Mouse (Mus musculus) lung, adult 2 months (tissue): ENCODE data around the gene Zfp932. TPM values are rescaled to one million over a fixed set of nuclear protein-coding genes. Genes with fewer than 3 reads are reported as not detected.
"Not testable (repeated sequence)": the region's sequence is repeated elsewhere in the genome, so short reads cannot be mapped to it uniquely, and the experiment has no call there.

Experiments
- DNase-seq: peaks from one replicate; pipeline ENCODE4 v3.0.0; 2022
- H3K4me1 ChIP-seq: fragments of 200-500 bp; 2 replicates; pipeline ENCODE4 v1.6.1; 2011; ENCODE audit warnings: low read length; ENCODE audit not compliant: control insufficient read depth, insufficient read depth
- H3K4me3 ChIP-seq: fragments of 200-500 bp; replicated peaks from 2 replicates; pipeline ENCODE3; 2011; ENCODE audit warnings: low read depth, mild to moderate bottlenecking, control low read depth, low read length; ENCODE audit errors: extremely low read depth
- CTCF ChIP-seq: fragments of 200-500 bp; IDR thresholded peaks from 2 replicates; pipeline ENCODE4 v1.5.1; 2011; ENCODE audit warnings: mild to moderate bottlenecking, low read length, control low read depth; ENCODE audit not compliant: insufficient read depth
- POLR2A ChIP-seq: fragments of 200-500 bp; IDR thresholded peaks from 2 replicates; pipeline ENCODE4 v1.6.1; 2011; ENCODE audit warnings: low read depth, mild to moderate bottlenecking, control low read depth, low read length, borderline replicate concordance; ENCODE audit errors: extremely low read depth
- WGBS: fragments of 180-500 bp; shearing (Covaris S2); methylation state at CpG from one replicate; pipeline ENCODE4 v1.1.7; 2018; 5-methylcytosine and 5-hydroxymethylcytosine counted together
- polyA plus RNA-seq: library from polyadenylated mRNA; depleted of rRNA; stranded (reverse); fragments of >200 nt; gene quantifications from 2 replicates; pipeline ENCODE4 v1.2.3, GENCODE M21; 2012; rRNA removed

The Zfp932 gene
- polyA plus RNA-seq, result 2.8 and 4.4 TPM in 2 replicates

GRCm38 (mm10) chr5:109996026-109996937 lies at the start of gene Zfp932:
Gene Zfp932, plus strand, starts transcription at chr5:109996521.
- peak; percentile 83 for DNase-seq
- H3K4me1 ChIP-seq, H3K4me3 ChIP-seq: not testable (repeated sequence)
- no CpG with 5 or more reads among the region's 24 CpGs for WGBS

- no peak for DNase-seq
- Histone ChIP-seq H3K4me3 (no peak overlapping the region), H3K4me1 (no peaks in the 10 kb centered on the region)
- no CpG with 5 or more reads among the region's 1 CpGs for WGBS
- no peak for TF ChIP-seq POLR2A
- no peak for TF ChIP-seq CTCF
Observed at GRCm38 (mm10) chr5:109950281-109950680, 46.0 kb upstream of the Zfp932 start.

- WGBS, result no CpG with 5 or more reads among the region's 2 CpGs
- H3K4me1 ChIP-seq, DNase-seq, H3K4me3 ChIP-seq: not testable (repeated sequence)
Observed at GRCm38 (mm10) chr5:109980743-109981142, 15.6 kb upstream of the Zfp932 start.

- WGBS, result no CpG with 5 or more reads among the region's 10 CpGs
- DNase-seq, H3K4me3 ChIP-seq, H3K4me1 ChIP-seq: not testable (repeated sequence)
Observed at GRCm38 (mm10) chr5:109995461-109995860, 860 bp upstream of the Zfp932 start.

GRCm38 (mm10) chr5:110015775-110016174 lies 19.5 kb downstream of the Zfp932 start:
- 83% methylated on average over 10 of the region's 10 CpGs for WGBS
- not testable (repeated sequence) for H3K4me3 ChIP-seq, H3K4me1 ChIP-seq, DNase-seq

- Histone ChIP-seq H3K4me3 (no peak overlapping the region), H3K4me1 (no peaks in the 10 kb centered on the region)
- TF ChIP-seq POLR2A (no peak), CTCF (no peak)
- no peak for DNase-seq
- WGBS, result 41% methylated on average over 9 of the region's 9 CpGs
Observed at GRCm38 (mm10) chr5:110023273-110023672, 27.0 kb downstream of the Zfp932 start.

GRCm38 (mm10) chr5:110023694-110024427 lies 27.5 kb downstream of the Zfp932 start:
- 32% methylated on average over 8 of the region's 8 CpGs for WGBS
- peak; percentile 20; the same call in 1 of the 2 replicates for TF ChIP-seq CTCF
- not testable (repeated sequence) for H3K4me1 ChIP-seq, H3K4me3 ChIP-seq
- DNase-seq, result peak; percentile 26

- DNase-seq, result peak; percentile 83
- peaks cover 3% of the 10 kb centered on the region; the same call in 1 of the 2 replicates for H3K4me1 ChIP-seq
- no peak for TF ChIP-seq CTCF
- peak; percentile 45; the same call in 1 of the 2 replicates for TF ChIP-seq POLR2A
- WGBS, result 2% methylated on average over 19 of the region's 19 CpGs
- peak overlapping the region; percentile 86 for H3K4me3 ChIP-seq
Observed at GRCm38 (mm10) chr5:110057637-110058408, 61.5 kb downstream of the Zfp932 start.

Other genes starting within 250 kb of the Zfp932 start
- 0.91 and 1.3 TPM in 2 replicates for gene 4930522L14Rik, start 244.6 kb upstream of the Zfp932 start, polyA plus RNA-seq
- 1.3 and 2.0 TPM in 2 replicates for gene Gm15446, start 73.1 kb upstream of the Zfp932 start, polyA plus RNA-seq
- gene Gm17655, start 76.0 kb downstream of the Zfp932 start, polyA plus RNA-seq, result 0.06 and 0.11 TPM in 2 replicates
- gene Gm35315, start 97.9 kb downstream of the Zfp932 start, polyA plus RNA-seq, result 0.05 and 0.08 TPM in 2 replicates
- gene Plcxd1, start 103.4 kb downstream of the Zfp932 start, polyA plus RNA-seq, result 4.1 and 8.1 TPM in 2 replicates
- 114 and 137 TPM in 2 replicates for gene Gtpbp6, start 111.7 kb downstream of the Zfp932 start, polyA plus RNA-seq
- gene Zfp605, start 113.6 kb downstream of the Zfp932 start, polyA plus RNA-seq, result 0.48 and 0.56 TPM in 2 replicates
- gene Chfr, start 139.3 kb downstream of the Zfp932 start, polyA plus RNA-seq, result 46.3 and 48.0 TPM in 2 replicates
- gene Golga3, start 180.2 kb downstream of the Zfp932 start, polyA plus RNA-seq, result 8.6 and 11.1 TPM in 2 replicates
- 9.0 and 10.2 TPM in 2 replicates for gene Ankle2, start 234.5 kb downstream of the Zfp932 start, polyA plus RNA-seq